Mouse (Mus musculus): ENCODE data around the gene Sltm. TPM values are rescaled to one million over a fixed set of nuclear protein-coding genes. Genes with fewer than 3 reads are reported as not detected.

The Sltm gene
- total and polyA plus RNA-seq, 3 experiments = 44.0 to 70.0 (median 62.3) TPM

DNA sequence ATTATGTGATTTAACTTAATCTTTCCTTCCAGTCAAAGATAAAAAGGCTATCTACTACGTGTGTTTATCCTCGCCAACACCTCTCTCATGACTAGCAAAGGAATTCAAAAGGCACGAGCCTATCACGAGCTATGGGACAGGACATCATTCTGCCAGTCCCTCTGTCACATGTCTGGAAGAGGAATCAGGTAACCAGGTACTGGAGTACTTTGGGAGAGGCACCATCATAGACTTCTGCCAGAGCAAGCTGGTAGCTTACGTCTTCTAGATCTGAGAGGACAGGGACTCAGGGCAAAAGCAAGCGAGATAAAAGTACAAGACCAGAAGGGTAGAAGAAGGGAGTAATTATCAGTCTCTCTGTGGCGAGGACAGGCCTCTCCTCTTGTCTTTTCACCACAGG is 30.9 kb upstream of the Sltm start:
- no peak for DNase-seq (ENCODE audit: low read depth, low spot score)
- no peaks in the 10 kb centered on the region; a peak in 1 of 4 replicates for H3K4me1 ChIP-seq (ENCODE audit: control insufficient read depth in 1 of 2, insufficient read depth in 2 of 2, low read length in 2 of 2)
- no peak overlapping the region for H3K27ac ChIP-seq (ENCODE audit: control insufficient read depth, low read depth, low read length)
- no peak overlapping the region for H3K9ac ChIP-seq (ENCODE audit: control insufficient read depth, low read depth, low read length, poor library complexity, severe bottlenecking)
- H3K27me3 ChIP-seq (ENCODE audit: control insufficient read depth in 1 of 2, insufficient read depth in 2 of 2, low read length in 2 of 2) = peaks cover 0 to under 1% of the 10 kb centered on the region in 2 experiments; a peak in 3 of 4 replicates
- H3K36me3 ChIP-seq (ENCODE audit: control insufficient read depth in 1 of 2, insufficient read depth in 2 of 2, low read length in 2 of 2) = no peaks in the 10 kb centered on the region
- no peaks in the 10 kb centered on the region for H3K9me3 ChIP-seq (replicated peaks; ENCODE audit: insufficient read depth, low read length)
- H3K4me3 ChIP-seq (ENCODE audit: control insufficient read depth in 1 of 2, insufficient read depth in 1 of 2, low read depth in 2 of 2, low read length in 2 of 2) = no peak overlapping the region
- no peaks in the 10 kb centered on the region for H3K79me2 ChIP-seq (ENCODE audit: control insufficient read depth, insufficient read depth, low read length, poor library complexity)
- TF ChIP-seq MEF2A (IDR thresholded peaks at IDR 0.05; ENCODE audit: extremely low read depth, insufficient replicate concordance, low read depth, low read length, poor library complexity, severe bottlenecking) (no peak), POLR2A (IDR thresholded peaks at IDR 0.05; ENCODE audit: control insufficient read depth in 1 of 2, insufficient read depth in 1 of 2, low read depth in 1 of 2, low read length in 2 of 2, poor library complexity in 1 of 2) (no peak), ELF1 (IDR thresholded peaks at IDR 0.05; ENCODE audit: low read depth, low read length) (no peak), E2F4 (IDR thresholded peaks at IDR 0.05; ENCODE audit: borderline replicate concordance, low read depth, low read length) (no peak), NRF1 (IDR thresholded peaks at IDR 0.05; ENCODE audit: insufficient read depth, low read depth, low read length, poor library complexity, severe bottlenecking) (no peak)

DNA sequence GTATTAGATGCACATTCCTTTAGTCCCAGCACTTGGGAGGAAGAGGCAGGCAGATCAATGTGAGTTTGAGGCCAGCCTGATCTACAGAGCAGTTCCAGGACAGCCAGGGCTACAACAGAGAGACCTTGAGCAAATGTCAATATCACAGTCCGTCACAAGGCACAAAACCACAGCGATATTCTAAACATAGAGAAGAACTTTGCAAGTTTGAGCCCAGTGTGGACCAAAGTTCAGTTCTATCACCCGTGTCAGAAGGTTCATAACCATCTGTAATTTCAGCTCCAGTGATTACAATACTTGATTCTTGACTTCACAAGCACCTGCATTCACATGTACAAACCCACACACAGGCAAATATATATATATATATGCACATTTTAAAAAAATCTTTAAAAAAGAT is 21.9 kb upstream of the Sltm start:
- Histone ChIP-seq H3K9me3 (replicated peaks; ENCODE audit: insufficient read depth, low read length) (no peaks in the 10 kb centered on the region), H3K9ac (ENCODE audit: control insufficient read depth, low read depth, low read length, poor library complexity, severe bottlenecking) (no peak overlapping the region), H3K4me3 (ENCODE audit: control insufficient read depth in 1 of 2, insufficient read depth in 1 of 2, low read depth in 2 of 2, low read length in 2 of 2) (no peak overlapping the region), H3K27ac (ENCODE audit: control insufficient read depth, low read depth, low read length) (no peak overlapping the region), H3K79me2 (ENCODE audit: control insufficient read depth, insufficient read depth, low read length, poor library complexity) (no peaks in the 10 kb centered on the region), H3K36me3 (ENCODE audit: control insufficient read depth in 1 of 2, insufficient read depth in 2 of 2, low read length in 2 of 2) (no peaks in the 10 kb centered on the region), H3K27me3 (ENCODE audit: control insufficient read depth in 1 of 2, insufficient read depth in 2 of 2, low read length in 2 of 2) (peaks cover 4 to 6% of the 10 kb centered on the region in 2 experiments), H3K4me1 (ENCODE audit: control insufficient read depth in 1 of 2, insufficient read depth in 2 of 2, low read length in 2 of 2) (no peaks in the 10 kb centered on the region)
- no peak for DNase-seq (ENCODE audit: low read depth, low spot score)
- TF ChIP-seq MEF2A (IDR thresholded peaks at IDR 0.05; ENCODE audit: extremely low read depth, insufficient replicate concordance, low read depth, low read length, poor library complexity, severe bottlenecking) (no peak), EP300 (IDR thresholded peaks at IDR 0.05; ENCODE audit: low read depth in 1 of 2, low read length in 2 of 2) (no peak), MXI1 (IDR thresholded peaks at IDR 0.05; ENCODE audit: low read depth, low read length) (no peak)

DNA sequence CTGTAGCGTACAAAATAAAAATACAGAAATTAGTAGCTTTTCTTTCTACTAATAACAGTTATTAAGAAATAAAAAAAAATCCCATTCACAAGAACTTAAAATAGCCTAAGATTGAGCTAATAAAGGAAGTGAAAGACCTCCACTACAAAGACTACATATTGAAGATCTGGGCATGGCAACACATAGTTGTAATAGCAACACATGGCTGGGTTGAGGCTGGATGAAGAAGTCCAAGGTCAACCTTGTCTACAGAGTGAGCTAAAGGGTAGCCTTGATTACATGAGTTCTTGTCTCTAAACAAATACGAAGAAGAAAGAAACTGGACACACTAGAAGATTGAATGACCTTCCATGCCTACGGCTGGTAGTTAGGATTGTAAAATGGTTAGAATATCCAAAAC is 18.7 kb upstream of the Sltm start:
- Histone ChIP-seq H3K27ac (ENCODE audit: control insufficient read depth, low read depth, low read length) (no peak overlapping the region), H3K27me3 (ENCODE audit: control insufficient read depth in 1 of 2, insufficient read depth in 2 of 2, low read length in 2 of 2) (peaks cover 0 to 2% of the 10 kb centered on the region in 2 experiments; a peak in 3 of 4 replicates), H3K36me3 (ENCODE audit: control insufficient read depth in 1 of 2, insufficient read depth in 2 of 2, low read length in 2 of 2) (no peaks in the 10 kb centered on the region), H3K4me1 (ENCODE audit: control insufficient read depth in 1 of 2, insufficient read depth in 2 of 2, low read length in 2 of 2) (no peaks in the 10 kb centered on the region), H3K79me2 (ENCODE audit: control insufficient read depth, insufficient read depth, low read length, poor library complexity) (no peaks in the 10 kb centered on the region), H3K9ac (ENCODE audit: control insufficient read depth, low read depth, low read length, poor library complexity, severe bottlenecking) (no peak overlapping the region), H3K9me3 (replicated peaks; ENCODE audit: insufficient read depth, low read length) (no peaks in the 10 kb centered on the region), H3K4me3 (ENCODE audit: control insufficient read depth in 1 of 2, insufficient read depth in 1 of 2, low read depth in 2 of 2, low read length in 2 of 2) (no peak overlapping the region)
- no peak for DNase-seq (ENCODE audit: low read depth, low spot score)
- TF ChIP-seq POLR2AphosphoS5 (IDR thresholded peaks at IDR 0.05; ENCODE audit: borderline replicate concordance, low read depth, low read length) (no peak), RAD21 (IDR thresholded peaks at IDR 0.05; ENCODE audit: low read depth, low read length) (no peak), UBTF (IDR thresholded peaks at IDR 0.05; ENCODE audit: borderline replicate concordance, insufficient read depth, low read depth, low read length) (no peak), NRF1 (IDR thresholded peaks at IDR 0.05; ENCODE audit: insufficient read depth, low read depth, low read length, poor library complexity, severe bottlenecking) (no peak), MXI1 (IDR thresholded peaks at IDR 0.05; ENCODE audit: low read depth, low read length) (no peak), TCF12 (IDR thresholded peaks at IDR 0.05; ENCODE audit: low read depth, low read length) (no peak)
